Mouse (Mus musculus) layer of hippocampus, adult 18-20 months (tissue): ENCODE results near the gene Dnajb1. TPM values are rescaled to one million over a fixed set of nuclear protein-coding genes. Genes with fewer than 3 reads are reported as not detected.
"Not testable (repeated sequence)": the region's sequence is repeated elsewhere in the genome, so short reads cannot be mapped to it uniquely, and the experiment has no call there.

ENCODE experiments used
- DNase-seq, 2 experiments: peaks; one replicate each; pipeline ENCODE4 v3.0.0; 2022; ENCODE audit warnings: low spot score in 2 of 2
- long read RNA-seq: library from polyadenylated mRNA; stranded (forward); transcript quantifications from one replicate; pipeline ENCODE4 v2.0.0, GENCODE M21; 2021
- total RNA-seq, 2 experiments: library from RNA; stranded (reverse); gene quantifications; 2 replicates each; pipeline ENCODE4 v1.2.3; 2021

The Dnajb1 gene
- total RNA-seq = 10 to 100 TPM; 53.6 to 58.1 TPM
- long read RNA-seq, transcript Dnajb1-201 (3 exons, 2,996 nt) = major isoform, 137 of 150 reads
- long read RNA-seq, partial matches to known transcripts = 1 of 150 reads
- long read RNA-seq, other reads (novel, unspliced or antisense) = 11 of 150 reads

- peak; percentile 99 for DNase-seq
These were observed at the start of gene Dnajb1, which contains the start of gene Tecr for GRCm38 (mm10) chr8:83607661-83608397. TSS of gene Dnajb1 (plus strand) at chr8:83608193. TSS of gene Tecr (minus strand) at chr8:83607971.

- no peak for DNase-seq
These were observed 45.3 kb upstream of the Dnajb1 start for GRCm38 (mm10) chr8:83562669-83563068.

- no peak for DNase-seq
These were observed 44.7 kb upstream of the Dnajb1 start for GRCm38 (mm10) chr8:83563246-83563645.

- DNase-seq = peak in 1 of 2 experiments; percentile 8
These were observed 42.1 kb upstream of the Dnajb1 start for GRCm38 (mm10) chr8:83565731-83566375.

- DNase-seq = peak; percentile 93 to 97
These were observed 41.3 kb upstream of the Dnajb1 start, which contains the start of gene Ndufb7 for GRCm38 (mm10) chr8:83566469-83567395. TSS of gene Ndufb7 (plus strand) at chr8:83566671.

- DNase-seq = peak in 1 of 2 experiments; percentile 6
These were observed 40.3 kb upstream of the Dnajb1 start for GRCm38 (mm10) chr8:83567668-83568067.

GRCm38 (mm10) chr8:83568128-83568527 is 39.9 kb upstream of the Dnajb1 start:
- DNase-seq = no peak

- no peak for DNase-seq
These were observed 39.2 kb upstream of the Dnajb1 start for GRCm38 (mm10) chr8:83568755-83569154.

GRCm38 (mm10) chr8:83569165-83569564 is 38.8 kb upstream of the Dnajb1 start:
- DNase-seq = peak in 1 of 2 experiments; percentile 4

GRCm38 (mm10) chr8:83570272-83571000 is 37.6 kb upstream of the Dnajb1 start:
- no peak for DNase-seq

- DNase-seq = not testable (repeated sequence)
These were observed 37.0 kb upstream of the Dnajb1 start for GRCm38 (mm10) chr8:83571001-83571340.

GRCm38 (mm10) chr8:83571791-83572190 is 36.2 kb upstream of the Dnajb1 start:
- DNase-seq = no peak

GRCm38 (mm10) chr8:83572246-83572812 is 35.7 kb upstream of the Dnajb1 start:
- no peak for DNase-seq

GRCm38 (mm10) chr8:83573140-83573875 is 34.7 kb upstream of the Dnajb1 start:
- DNase-seq = peak in 1 of 2 experiments; percentile 20

GRCm38 (mm10) chr8:83574631-83575315 is 33.2 kb upstream of the Dnajb1 start:
- DNase-seq = peak in 1 of 2 experiments; percentile 9

- DNase-seq = peak in 1 of 2 experiments; percentile 17
These were observed 32.2 kb upstream of the Dnajb1 start for GRCm38 (mm10) chr8:83575561-83576515.

- peak in 1 of 2 experiments; percentile 6 for DNase-seq
These were observed 31.5 kb upstream of the Dnajb1 start for GRCm38 (mm10) chr8:83576516-83576895.

GRCm38 (mm10) chr8:83576921-83577320 is 31.1 kb upstream of the Dnajb1 start:
- no peak for DNase-seq
